Mouse (Mus musculus): ENCODE data around the gene Mroh7.

Gene Mroh7

DNA sequence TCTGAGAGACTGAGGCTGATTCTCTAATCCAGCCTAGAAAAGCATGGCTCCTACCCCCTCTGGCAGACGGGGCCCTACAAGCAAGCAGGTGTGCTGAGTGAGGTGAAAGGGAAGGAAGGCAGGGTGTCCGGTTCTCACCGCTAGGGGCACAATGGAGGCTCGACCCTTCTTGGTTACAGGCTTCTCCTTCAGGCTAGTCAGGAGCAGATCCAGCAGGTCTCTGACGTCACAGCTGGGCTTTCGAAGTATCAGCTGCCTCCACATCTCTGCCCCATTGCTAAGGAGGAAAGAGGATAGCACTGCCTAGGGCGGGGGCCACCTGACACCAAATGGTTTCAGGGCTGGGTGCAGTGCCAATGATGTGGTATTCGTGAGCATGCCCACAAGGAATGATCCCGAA is 30.7 kb downstream of the Mroh7 start:
- 15% methylated on average over 9 of the region's 9 CpGs for WGBS

DNA sequence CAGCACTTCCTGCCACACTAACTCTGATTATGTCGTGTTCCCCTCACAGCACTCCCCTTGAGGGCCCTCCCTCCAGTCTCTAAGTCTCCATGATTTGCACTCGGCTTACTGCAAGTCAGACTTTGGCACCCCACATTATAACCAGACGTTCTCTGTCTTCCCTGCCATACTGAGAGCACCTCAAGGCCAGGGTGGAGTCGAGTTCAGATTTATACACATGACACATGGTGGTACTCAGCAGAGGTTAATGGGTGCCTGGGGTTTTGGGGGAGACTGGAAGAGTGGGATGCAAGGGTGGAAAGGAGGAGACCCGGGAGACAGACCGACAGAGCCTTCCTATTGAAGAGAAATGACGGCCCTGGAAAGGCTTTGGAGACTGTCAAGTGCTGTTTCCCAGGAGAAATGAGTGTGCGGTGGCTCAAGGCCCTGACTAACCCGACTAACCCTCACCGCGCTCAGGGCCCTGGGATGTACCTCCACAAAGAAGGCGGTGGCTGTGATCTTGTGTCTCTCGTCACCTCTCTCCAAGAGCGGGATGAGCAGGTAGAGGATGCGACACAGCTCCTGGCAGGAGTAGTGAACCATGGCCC is 36.8 kb downstream of the Mroh7 start:
- WGBS = 87% methylated on average over 15 of the region's 15 CpGs

DNA sequence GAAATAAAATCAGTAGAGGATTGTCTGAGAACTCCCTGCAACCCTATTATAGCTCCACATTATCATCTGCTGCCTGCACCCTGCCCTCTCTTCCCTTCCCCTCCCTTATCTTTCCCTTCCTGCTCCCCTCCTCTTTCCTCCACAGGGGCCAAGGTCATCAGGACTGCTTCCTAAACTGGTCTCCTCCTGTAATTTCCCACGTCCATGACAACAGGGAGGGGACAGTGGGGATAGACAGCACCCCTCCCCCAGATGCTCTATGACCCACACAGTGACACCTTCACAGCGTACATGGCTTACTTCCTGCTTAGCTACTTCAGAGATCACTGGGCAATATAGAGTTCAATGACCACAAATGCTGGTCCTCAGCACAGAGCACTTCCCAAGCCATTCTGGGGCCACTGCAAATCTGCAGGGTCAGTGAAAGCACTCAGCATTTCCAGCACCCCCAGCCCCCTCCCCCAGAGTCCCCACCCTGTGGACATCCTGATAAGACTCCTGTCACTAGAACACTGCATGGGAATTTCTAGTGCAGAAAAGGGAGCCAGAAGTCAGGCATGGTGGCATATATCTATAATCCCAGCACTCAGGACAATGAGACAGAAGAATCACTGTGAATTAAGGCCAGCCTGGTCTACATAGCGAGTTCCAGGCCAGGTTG is 42.0 kb downstream of the Mroh7 start:
- WGBS = 65% methylated on average over 3 of the region's 3 CpGs

DNA sequence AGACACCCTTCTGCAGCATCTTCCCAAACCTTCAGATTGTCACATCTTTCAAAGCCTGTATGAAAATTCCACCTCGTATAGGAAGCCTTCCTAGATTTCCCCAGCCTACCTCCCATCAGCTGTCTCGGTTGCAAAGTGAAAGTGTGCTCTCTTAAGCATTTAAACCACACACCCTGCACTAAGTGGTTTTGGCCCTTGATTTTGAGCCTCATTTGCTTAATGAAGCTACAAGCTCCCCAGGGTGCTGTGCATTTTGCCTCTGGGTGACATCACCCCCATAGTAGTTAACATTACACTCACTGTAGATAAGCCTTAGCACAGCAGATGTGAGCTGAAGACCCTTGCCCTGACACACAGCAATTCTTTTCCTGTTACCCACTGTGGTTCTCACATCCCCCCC is 49.8 kb downstream of the Mroh7 start:
- 52% methylated on average over 2 of the region's 2 CpGs for WGBS

DNA sequence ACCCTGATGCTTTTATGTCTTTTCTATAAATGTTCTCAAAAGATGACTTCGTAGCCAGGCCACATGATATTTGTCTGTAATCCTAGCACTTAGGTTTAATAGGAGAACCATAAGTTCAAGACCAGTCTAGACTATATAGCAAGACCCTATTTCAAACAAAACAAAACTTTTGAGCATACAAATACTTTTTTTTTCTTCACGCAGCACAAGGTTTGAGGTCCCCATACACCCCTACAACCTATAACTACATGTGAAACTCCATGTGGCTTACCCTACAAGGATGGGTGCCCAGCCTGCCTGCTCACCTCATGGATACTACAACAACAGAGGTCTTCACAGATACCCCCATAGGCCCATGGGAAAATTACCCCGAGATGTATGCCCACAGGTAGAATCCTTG is 51.6 kb downstream of the Mroh7 start:
- 50% methylated on average over 3 of the region's 3 CpGs for WGBS

DNA sequence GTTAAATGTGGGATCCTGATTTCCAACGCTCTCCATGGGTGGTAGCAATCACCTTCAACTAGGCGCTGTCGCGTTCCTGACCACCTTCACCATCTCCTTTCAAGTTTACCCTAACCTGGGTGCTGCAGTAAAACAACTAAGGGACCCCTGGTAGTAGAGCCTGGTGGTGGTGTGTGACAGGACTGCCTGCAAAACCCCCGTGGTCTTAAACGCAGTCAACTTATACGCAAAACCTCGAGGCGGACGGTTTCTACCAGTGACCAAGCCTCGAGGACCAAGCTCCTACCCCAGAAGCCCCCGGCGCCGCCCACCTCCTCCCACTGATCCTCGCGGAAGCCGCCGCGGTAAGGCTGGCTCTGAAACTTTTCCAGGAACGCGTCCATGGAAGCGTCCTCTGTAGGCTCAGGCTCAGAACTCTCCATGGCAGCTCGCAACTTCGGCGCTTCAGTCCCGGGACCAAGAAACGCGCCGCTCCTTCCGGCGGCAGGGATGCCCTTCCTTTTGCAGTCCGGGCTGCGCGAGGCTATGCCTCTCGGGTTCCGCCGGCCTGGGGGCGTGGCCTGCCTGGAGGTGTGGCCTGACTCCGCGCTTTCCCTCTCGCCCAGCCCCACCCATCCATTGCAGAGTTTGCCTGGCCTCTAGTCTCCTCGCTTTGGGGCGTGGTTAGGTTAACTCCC is 52.1 kb downstream of the Mroh7 start, which contains the start of gene Ttc4:
Gene Ttc4 (minus strand): TSS at position 503 of the 677 bp plus-strand sequence.
- under 1% methylated on average over 43 of the region's 43 CpGs for WGBS

DNA sequence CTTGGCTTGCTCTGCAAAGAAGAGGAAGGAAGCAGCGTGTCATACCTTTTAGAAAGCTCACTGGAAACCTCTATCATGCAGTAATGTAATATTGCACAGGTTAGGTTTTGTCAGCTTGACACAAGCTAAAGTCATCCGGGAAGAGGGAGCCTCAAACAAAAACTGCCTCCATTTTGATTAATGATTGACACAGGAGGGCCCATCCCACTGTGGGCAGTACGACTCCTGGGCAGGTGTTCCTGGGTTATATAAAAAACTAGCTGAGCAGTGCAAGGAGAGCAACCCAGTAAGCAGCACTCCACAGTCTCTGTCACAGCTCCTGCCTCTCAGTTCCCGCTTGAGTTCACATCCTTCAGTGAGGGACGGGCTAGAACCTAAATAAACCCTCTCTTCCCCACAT is 54.0 kb downstream of the Mroh7 start:
- 91% methylated on average over 5 of the region's 5 CpGs for WGBS

DNA sequence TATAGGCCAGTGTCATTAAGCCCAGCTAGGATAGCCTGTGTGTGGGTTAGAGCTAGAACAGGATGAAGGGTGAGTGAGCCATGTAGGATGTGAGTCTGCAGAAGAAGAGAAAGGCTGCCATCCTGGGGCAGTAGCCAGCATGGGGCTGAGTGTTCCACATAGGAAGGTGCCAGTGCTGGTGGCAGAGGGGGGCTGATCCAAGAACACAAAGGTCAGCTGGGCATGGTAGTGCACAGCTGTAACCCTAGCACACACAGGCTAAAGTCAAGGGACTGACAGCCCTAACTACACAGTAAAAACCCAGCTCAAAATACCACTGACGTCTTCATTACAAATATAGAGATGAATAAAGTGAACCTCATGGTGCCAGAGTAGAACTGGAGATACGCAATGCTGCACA is 64.2 kb downstream of the Mroh7 start:
- 73% methylated on average over 2 of the region's 2 CpGs for WGBS

DNA sequence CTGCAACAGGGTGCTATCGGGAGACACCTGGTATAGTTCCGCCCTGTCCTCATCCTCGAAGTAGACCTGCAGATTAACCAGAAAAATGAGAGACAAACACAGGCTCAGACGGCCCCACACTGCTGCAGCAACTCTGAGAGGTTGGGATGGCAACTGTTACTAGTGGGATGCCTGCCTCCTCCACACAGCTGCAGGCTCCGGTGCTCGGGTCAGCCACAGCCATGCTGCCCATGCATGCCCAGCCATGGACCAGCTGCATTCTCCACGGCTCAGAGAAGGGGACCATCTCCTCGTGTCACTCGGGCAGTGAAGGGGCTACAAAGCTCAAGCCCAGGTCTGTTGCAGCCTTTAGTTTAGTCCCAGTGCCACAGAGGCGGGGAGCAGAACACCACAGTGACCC is 65.1 kb downstream of the Mroh7 start:
- WGBS = 84% methylated on average over 10 of the region's 10 CpGs

DNA sequence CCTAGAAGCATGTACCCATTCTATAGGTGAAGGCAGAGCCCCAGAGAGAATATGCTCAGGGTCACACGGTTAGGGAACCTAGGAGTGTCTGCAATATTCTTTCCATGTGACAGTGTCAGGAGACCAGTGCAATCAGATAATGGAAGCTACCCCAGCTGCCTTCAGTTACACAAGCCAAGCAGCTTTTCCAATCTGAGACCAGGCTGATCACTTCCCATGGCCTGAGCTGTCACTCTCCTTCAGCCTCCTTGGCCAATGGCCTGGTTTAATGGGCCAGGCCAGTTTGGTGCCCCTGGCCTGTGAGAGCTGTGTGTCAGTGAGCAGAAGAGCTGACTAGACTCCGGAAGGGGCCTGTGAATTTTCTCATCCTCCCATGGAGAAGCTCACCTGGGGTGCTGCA is 65.5 kb downstream of the Mroh7 start:
- WGBS = 94% methylated on average over 2 of the region's 2 CpGs

DNA sequence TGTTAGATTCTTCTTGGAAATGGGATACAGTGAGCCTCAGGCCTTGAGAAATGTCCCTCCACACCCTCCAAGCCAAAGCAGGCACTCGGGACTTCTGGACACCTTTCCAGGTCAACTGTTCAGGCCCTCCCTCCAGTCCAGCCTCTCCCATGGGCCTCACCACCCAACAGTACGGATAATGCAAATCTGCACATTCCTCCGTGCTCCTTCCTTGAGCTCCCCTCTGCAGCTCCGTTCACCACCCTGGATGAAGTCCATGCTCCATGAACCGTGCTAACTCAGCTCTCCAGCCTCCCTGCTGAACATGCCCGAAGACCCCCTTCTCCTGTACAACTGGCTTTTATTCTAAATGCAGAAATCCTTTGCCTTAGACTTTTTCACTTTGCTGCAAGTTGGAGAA is 66.0 kb downstream of the Mroh7 start:
- 91% methylated on average over 6 of the region's 6 CpGs for WGBS

DNA sequence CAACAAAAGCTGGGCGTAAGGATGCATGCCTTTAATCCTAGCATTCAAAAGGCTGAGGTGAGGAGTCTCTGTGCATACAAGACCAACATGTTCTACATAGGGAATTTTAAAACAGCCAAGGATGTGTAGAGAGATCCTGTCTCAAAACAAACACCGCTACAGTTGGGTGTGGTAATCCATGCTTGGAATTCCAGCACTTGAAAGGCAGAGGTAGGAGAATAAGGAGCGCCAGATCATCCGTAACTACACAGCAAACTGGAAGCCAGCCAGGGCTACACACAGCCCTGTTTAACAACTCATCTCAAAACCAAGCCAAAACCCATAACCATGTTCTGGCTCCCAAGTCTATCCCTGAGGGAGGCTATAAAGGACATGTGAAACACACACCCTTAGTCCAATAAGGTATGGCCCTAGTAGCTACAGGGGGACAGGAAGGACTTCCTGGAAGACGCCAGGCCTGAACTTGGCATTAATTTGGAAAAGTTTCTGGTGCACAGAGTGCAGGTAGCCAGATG is 66.7 kb downstream of the Mroh7 start:
- WGBS = 83% methylated on average over 5 of the region's 5 CpGs

DNA sequence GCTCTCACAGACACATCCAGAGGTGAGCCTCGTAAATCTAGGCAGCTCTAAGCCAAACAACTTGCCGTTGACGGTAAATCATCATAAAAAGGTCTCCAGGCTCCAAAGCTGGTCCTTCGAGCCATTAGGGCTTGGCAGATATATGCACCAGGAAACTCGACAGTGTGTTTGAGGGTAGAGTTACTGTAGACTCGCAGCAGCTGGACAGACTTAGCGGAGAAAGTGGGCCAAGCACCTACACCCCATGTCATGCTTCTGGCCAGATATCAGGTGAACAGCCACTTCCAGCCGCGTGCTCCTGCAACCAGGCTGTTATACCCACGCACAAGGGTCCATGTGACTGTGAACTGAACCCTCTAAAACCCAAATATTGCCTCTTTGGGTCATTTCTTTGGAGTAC is 75.0 kb downstream of the Mroh7 start:
- WGBS = 91% methylated on average over 10 of the region's 10 CpGs

DNA sequence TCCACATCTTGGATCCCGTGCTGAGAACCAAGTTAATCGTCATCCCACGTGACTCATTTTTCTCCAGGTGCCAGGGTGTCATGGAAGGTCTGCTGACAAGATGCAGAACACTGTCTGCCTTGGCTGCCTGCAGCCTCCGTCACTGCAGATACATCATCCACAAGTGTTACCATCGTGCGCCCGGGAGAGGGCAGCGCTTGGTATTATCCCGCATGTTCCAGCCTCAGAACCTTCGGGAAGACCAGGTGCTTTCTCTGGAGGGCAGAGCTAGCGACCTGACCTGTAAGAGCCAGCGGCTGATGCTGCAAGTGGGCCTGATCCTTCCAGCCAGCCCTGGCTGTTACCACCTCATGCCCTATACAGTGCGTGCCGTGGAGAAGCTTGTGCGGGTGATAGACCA is 77.7 kb downstream of the Mroh7 start:
- 95% methylated on average over 15 of the region's 15 CpGs for WGBS

DNA sequence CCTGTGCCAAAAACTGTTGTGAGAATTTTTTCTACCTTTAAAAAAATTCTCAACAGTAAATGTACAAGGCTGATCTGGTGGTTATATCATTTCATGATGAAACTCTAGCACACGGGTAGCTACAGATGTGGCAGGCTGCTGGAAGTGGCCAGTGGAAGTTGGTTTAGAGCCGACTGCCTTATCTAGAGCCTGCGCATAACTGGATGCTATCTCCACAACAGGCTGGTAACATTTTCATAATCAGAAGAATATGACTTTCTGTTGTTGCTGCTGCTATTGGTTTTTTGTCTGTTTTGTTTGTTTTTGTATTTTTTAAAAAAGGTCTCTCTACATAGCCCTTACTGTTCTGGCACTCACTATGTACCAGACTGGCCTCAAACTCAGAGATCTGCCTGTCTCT is 78.2 kb downstream of the Mroh7 start:
- 93% methylated on average over 3 of the region's 3 CpGs for WGBS

DNA sequence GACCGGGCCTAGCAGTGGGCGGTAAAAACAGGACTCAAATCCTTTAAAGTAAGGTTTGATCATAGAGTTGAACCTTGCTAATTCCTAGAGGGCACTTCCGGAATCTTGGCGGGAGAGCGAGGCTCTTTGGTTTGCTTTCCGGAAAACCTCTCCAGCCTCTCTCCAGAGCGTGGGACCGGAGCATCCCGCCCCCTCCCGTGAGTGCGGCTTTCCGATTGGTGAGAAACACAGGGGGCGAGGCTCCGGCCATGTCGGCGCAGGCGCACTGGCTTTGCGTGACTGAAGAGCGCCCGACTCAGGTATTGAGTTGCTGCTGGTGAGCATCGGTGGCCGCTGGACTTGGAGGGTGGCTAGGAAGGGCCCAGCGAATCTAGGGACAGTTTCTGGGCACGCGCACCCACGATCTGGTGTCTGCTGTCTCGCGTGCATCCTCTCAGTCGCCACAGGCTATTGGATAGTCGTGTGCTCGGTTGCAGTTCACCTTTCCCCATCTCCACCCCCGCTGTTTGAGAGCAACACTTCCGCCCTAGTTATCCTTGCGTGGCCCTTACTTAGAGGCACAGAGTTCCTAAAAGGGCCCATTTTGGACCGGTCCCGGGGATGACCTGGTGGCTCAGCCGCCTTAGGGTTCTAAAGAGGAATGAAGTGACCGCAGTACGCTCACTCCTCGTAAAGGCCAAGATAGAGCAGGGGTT is 79.7 kb downstream of the Mroh7 start, which contains the start of gene Pars2:
Gene Pars2 (plus strand): TSS at position 237 of the 695 bp plus-strand sequence.
- WGBS = 3% methylated on average over 40 of the region's 40 CpGs

DNA sequence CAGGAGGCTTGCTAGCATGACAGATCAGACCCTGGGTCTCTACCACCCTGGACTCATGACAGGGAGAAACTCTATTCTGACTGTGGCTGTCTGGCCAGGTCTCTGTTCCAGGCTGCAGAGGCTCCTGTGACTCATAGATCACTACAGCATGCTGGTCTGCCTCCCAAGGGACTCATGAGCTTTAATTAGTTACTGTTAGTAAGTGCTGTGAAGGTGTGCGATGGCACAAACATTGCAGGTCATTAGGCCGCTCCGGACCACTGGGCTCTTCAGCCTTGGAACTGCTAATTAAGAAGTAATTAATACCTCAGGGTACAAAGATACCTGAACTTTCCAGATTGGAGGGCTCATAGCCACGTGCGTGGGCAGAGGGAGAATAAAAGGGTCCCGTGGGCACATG is 83.6 kb downstream of the Mroh7 start:
- 71% methylated on average over 6 of the region's 6 CpGs for WGBS

DNA sequence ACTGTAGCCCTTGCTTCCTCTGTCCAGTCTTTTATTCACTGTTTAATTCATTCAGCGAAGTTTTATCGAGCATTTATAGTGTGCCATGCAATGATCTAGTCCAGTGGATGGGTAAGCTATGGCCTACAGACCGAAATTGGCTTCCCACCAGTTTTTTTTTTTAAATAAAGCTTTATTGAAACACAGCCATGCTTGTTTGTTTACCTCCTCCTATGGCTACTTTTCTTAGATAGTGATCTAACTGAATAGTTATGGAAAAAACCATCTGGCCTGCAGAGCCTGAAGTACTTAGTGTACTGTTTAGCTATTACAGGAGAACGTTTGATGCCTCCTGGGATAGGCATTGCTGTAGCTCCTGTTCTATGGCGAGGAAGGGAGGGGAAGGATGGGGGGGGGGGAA is 84.9 kb downstream of the Mroh7 start:
- WGBS = 78% methylated on average over 5 of the region's 5 CpGs

DNA sequence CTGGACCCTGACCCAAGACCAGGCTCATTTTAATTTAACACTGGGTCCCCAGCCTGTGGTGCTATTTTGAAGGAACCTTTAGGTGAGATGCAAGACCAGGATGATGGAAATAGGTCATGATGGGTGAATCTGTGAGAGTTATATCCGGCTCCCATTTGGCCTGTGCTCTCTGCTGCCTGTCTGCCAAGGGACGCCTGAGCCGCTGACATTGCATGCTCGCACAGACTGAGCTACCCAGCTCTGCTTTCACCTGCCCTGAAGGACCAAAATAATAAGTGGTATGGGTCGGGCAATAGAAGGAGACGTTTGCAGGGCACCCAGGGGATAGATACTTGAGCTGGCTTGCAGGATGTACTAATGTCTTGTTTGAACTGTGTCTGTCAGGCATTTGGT is 86.5 kb downstream of the Mroh7 start:
- WGBS = 75% methylated on average over 6 of the region's 6 CpGs

DNA sequence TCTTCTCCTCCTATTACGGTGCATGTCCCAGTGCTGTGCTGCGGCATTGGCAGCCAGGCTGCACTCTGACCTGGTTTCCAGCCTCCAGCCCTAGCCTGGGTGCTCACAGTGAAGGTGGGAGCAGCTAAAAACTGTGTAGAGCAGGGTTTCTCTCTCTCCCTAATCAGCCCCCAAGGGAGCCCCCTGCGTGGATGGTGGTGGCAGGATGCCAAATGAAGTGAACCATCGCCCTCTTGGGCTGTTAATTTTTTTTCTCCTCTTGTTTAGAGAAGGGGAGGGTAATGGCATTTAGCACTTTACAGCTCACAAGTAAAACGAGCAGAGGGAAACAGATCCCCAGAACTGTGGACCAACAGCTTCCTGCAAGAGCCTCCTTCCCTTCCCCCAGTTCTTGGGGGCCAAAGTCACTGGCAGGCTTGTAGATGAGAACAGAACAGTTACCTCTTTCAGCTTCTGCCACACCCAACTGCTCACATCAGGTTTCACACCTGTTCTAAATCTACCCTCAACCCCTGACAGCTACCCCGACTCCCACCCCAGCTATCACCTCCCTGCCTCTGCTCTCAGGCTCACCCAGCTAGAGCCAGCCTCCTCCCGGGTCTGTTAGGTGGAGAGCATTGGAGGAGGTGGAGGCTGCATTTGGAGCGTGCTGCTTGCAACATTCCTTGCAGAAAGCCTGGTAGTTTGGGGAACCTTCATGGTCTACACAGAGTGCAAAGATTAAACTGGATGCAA is 87.1 kb downstream of the Mroh7 start:
- 26% methylated on average over 8 of the region's 8 CpGs for WGBS

DNA sequence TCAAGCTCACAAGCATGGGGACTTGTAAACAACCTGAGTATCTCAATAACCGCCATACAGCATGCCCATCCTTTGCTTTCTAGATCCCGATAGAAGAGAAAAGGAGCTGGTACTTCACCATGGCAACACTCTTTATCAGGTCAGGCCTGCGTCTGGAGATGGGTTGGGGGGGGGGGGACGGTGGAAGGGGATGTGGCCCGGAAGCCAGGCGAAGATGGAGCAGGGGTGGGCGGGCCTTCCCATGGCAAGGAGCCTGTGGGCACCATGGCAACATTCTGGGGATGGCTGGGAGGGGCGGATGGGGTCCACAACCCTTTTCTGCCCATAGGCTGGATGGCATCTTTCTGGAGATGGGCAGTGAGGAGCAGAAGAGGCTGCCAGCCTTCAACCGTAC is 96.6 kb downstream of the Mroh7 start:
- 32% methylated on average over 9 of the region's 9 CpGs for WGBS
